Mouse (Mus musculus) gastrocnemius, adult 8-10 months (tissue): Measurements from ENCODE around the gene Sh3bp5. TPM values are rescaled to one million over a fixed set of nuclear protein-coding genes. Genes with fewer than 3 reads are reported as not detected.

Experiments
- DNase-seq, 2 experiments: peaks; one replicate each; pipeline ENCODE4 v3.0.0; 2022; ENCODE audit warnings: low spot score in 2 of 2
- total RNA-seq, 4 experiments: library from RNA; stranded (reverse); gene quantifications; 2 replicates each; pipeline ENCODE4 v1.2.4; 2022

Gene Sh3bp5
- total RNA-seq, 4 experiments from 2014 or later, result 38.1 to 56.9 (median 50.0) TPM

GRCm38 (mm10) chr14:31410737-31411136 is 25.1 kb downstream of the Sh3bp5 start:
- no peak for DNase-seq

DNA sequence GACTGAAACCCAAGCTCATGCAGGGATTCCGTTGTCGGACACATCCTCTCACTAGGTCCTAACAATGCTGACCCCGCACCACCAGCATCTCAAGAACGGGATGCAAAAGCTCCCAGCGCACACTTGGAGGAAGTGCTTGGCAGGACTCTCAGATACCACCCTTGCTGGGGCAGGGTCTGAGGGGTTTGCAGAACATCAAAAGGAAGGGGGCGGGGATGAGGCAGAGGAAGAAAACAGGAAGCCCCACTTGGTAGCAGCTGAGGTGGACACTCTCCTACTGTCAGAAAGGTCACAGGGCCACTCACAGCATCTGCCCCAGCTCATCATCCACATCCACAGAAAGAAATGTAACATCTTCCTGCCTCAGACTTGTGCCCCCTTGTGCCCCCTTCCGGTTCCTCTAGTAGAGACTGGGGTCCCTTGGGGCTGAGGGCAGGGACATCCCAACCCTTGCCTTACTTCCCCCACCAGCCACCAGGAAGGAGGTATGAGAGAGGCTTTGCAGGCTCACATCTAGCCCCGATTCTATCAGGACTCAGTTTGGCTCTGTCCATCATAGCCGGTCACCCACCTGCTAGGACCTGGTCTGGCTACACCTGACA is 25.7 kb downstream of the Sh3bp5 start:
- DNase-seq, result no peak

- no peak for DNase-seq
Observed at GRCm38 (mm10) chr14:31408666-31409065, 27.2 kb downstream of the Sh3bp5 start.

- no peak for DNase-seq
Observed at GRCm38 (mm10) chr14:31407911-31408604, 27.8 kb downstream of the Sh3bp5 start.

DNA sequence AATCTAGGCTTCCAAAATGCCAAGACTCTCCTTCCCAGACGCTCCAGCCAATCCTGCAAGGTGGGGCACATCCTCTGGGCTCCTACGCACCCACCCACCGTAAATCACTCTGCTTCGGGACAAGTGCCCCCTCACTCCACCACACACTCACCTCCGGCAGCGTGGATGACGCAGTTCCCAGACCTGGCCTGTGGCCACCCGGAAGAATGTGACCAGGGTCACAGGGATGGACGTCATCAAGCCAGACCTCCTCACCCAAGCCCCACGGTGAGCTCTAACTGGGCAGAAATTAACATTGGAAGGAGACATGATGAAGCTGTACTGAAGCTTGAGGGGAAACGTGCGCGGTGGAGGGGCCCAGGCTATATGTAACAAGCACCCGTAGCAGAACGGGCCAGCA is 28.7 kb downstream of the Sh3bp5 start:
- DNase-seq, result no peak

- DNase-seq, result peak in 1 of 2 experiments; percentile 58
Observed at GRCm38 (mm10) chr14:31406154-31406810, 29.6 kb downstream of the Sh3bp5 start.

- DNase-seq, result no peak
Observed at GRCm38 (mm10) chr14:31405652-31406051, 30.2 kb downstream of the Sh3bp5 start.

GRCm38 (mm10) chr14:31404663-31405062 is 31.2 kb downstream of the Sh3bp5 start:
- DNase-seq, result no peak

- no peak for DNase-seq
Observed at GRCm38 (mm10) chr14:31403995-31404394, 31.9 kb downstream of the Sh3bp5 start.

DNA sequence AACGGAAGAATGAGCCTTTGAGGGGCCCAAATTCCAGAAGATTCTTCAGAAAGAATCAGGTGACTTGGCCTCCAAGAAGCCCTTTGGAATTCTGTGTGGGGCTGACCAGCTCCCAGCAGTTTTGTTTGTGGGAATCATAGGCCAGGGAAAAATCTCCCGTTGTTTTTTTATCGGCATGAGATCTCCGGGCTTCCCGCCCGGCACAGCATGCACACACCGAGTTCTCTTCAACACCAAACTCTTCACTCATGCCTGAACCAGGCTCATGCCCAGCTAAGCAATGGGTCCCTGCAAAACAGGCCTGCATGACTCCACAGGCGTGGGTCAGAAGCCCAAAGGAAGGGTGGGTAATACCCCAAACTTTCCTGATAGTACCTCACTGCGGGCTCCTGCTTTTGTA is 32.3 kb downstream of the Sh3bp5 start:
- no peak for DNase-seq

DNA sequence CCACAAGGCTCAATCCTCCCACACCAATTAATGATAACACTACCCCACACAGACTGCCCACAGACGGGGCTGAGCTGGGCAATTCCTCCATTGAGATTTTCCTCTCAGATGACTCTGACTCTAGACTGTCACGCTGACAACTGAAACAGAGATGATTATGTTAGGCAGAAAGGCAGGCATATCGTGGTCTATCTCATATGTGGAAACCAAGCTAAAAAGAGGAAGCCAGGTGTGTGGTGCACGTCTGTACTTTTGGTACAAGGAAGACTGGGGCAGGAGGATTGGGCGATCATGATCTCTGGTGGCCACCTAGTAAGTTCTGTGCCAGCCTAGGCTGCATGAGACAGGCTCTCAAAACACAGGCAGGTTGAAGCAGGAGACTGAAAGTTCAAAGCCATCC is 33.2 kb downstream of the Sh3bp5 start:
- DNase-seq, result no peak

- no peak for DNase-seq
Observed at GRCm38 (mm10) chr14:31401918-31402427, 33.9 kb downstream of the Sh3bp5 start.

DNA sequence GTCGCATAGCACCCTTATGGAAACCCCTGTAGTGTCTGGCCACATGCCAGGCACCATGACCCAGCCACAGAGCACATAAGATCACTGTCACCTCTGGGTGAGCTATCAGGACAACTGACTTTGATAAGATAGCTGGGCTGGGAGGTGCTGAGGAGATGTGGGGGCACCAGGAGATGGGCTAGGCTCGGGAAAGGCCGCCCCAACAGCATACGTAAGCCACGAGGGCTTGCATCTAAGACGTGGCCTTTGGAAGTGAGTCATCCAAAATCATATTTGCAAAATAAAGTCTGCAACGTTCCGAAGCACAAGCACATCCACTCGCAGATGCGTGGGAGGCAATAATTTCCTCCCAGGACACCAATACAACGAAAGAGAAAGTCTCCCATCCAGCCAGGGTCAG is 35.0 kb downstream of the Sh3bp5 start:
- DNase-seq, result no peak

GRCm38 (mm10) chr14:31400246-31400645 is 35.6 kb downstream of the Sh3bp5 start:
- no peak for DNase-seq

GRCm38 (mm10) chr14:31399271-31399670 is 36.6 kb downstream of the Sh3bp5 start:
- DNase-seq, result no peak

DNA sequence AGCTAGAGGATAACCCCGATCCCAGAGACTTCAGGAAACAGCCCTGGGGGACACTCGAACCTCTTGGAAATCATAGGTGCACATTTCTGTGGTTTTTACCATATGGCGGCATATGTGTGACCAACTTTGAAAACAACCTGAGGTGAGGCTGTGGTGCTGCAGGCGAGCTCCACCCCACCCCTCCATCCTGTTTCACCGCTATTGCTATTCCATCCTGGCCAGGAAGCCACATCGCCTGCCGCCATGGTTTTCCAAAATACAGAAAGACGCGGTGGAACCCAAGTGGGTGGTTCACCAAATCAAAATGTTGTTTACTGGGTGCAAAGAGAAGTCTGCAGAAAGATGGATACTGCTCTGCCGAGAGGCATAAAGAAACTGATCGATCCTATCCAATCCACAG is 37.1 kb downstream of the Sh3bp5 start:
- no peak for DNase-seq

DNA sequence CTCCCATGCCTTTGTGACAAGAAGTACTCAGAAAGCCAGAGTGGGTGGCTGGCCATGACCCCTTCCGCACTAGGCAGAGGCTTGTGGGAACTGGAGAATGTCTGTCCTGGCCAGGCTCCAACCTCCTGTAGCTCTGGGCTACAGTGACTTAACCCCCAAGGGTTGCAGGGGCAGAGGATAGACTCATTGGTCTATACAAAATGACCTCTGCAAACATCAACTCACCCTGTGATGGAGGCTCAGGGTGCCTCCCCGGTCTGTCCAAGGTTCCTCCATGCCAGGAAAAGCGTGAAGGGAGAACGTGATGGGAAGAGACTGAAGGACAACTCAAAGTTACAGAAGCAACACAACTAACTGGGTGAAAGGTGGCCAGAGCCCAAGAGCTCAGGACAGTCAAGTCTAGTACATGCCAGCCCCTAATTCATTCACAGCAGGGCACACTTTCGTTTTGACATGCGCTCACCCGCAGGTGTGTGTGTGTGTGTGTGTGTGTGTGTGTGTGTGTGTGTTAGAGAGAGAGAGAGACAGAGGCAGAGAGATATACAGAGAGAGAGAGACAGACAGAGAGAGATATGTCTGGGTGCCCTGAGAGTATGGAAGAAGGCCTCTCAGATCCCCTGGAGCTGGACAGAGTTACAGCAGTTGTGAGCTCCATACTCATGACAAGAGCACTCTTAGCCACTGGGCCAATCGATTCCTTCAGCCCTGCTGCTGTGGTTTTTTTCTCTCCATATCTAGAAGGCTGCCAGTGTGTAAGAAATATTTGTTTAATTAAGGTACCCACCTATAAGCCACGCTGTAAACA is 37.9 kb downstream of the Sh3bp5 start:
- DNase-seq, result no peak

DNA sequence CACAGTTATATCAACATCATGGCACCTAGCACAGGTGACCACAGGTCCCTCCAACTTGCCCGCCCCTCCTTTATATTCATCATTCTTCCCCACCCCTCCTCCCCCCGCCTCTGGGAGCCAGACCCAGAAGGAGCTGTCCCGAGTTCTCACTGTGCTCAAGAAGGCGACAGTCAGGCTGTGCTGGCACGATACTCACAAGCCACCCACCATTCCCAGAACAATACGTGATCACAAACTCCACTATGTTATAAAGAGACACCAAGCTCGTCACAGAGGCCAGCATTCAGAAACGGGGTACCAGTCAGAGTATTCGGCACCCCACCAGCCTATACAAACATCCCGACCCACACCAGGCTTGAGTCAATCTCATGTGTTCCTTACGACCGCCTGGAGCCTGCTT is 38.5 kb downstream of the Sh3bp5 start:
- DNase-seq, result no peak

- no peak for DNase-seq
Observed at GRCm38 (mm10) chr14:31396428-31396827, 39.5 kb downstream of the Sh3bp5 start.

- DNase-seq, result no peak
Observed at GRCm38 (mm10) chr14:31395629-31396199, 40.2 kb downstream of the Sh3bp5 start.

DNA sequence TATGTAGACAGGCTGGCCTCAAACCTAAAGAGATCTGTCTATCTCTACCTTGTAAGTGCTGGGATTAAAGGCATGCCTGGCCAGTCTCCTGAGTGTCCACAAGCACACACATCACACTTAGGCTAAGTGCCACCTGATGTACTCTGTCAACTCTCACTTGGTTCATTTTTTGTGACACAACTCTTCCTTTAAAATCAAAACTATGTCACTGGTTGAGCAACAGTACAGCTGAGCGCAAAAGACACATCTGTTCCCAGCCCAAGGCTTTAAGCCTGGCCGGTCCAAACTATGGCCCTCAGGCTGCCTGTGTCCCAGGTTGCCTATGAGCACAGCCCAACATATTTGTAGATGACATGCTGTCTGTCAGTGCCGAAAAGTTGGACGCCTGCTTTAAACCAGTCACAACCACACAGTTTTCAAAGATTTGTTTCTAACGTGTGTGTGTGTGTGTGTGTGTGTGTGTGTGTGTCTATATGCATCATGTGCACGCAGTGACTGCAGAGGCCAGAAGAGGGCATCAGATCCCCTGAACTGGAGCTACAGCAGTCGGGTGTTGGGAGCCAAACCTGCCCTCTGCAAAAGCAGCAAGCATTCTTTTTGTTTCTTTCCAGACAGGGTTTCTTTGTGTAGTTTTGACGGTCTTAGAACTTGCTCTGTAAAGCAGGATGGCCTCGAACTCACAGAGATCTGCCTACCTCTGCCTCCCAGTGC is 40.9 kb downstream of the Sh3bp5 start:
- DNase-seq, result no peak
